Mouse (Mus musculus) liver, embryonic 14.5 days (tissue): ENCODE data around the gene Abl1. TPM values are rescaled to one million over a fixed set of nuclear protein-coding genes. Genes with fewer than 3 reads are reported as not detected.

ENCODE experiments used
- ATAC-seq: fragments of 200-750 bp; cut with Nextera tagmentation; 2 replicates; pipeline ENCODE4 v1.8.0; 2017; ENCODE audit warnings: moderate number of reproducible peaks, mild to moderate bottlenecking, moderate library complexity; ENCODE audit not compliant: insufficient read depth
- DNase-seq, 3 experiments: peaks; one replicate each; pipeline ENCODE4 v3.0.0-alpha.2; 2012 to 2013; ENCODE audit warnings: low read depth in 3 of 3, low spot score in 3 of 3
- H3K27ac ChIP-seq: fragments of 300-500 bp; sonication (generic); 2 replicates; pipeline ENCODE4 v1.5.1; 2014; ENCODE audit warnings: moderate library complexity, mild to moderate bottlenecking, control low read depth, inconsistent platforms
- H3K27me3 ChIP-seq: fragments of 300-500 bp; sonication (generic); 2 replicates; pipeline ENCODE4 v1.6.1; 2014; ENCODE audit warnings: mild to moderate bottlenecking, low read length, moderate library complexity; ENCODE audit not compliant: control insufficient read depth, insufficient read depth
- H3K36me3 ChIP-seq: fragments of 300-500 bp; sonication (generic); replicated peaks from 2 replicates; pipeline ENCODE4 v1.6.1; 2014; ENCODE audit warnings: low read depth; ENCODE audit not compliant: control insufficient read depth, insufficient read depth
- H3K4me1 ChIP-seq, 2 experiments: fragments of 200-500 bp in 1 of 2; fragments of 300-500 bp in 1 of 2; sonication (generic) in 1 of 2; replicated peaks; 2 replicates each; pipeline ENCODE4 v1.6.1; 2012 to 2014; ENCODE audit warnings: antibody characterized with exemption in 1 of 2, inconsistent platforms in 1 of 2, low read length in 1 of 2; ENCODE audit not compliant: control insufficient read depth in 2 of 2, insufficient read depth in 2 of 2
- H3K4me2 ChIP-seq: fragments of 300-500 bp; sonication (generic); 2 replicates; pipeline ENCODE4 v1.6.1; 2014; ENCODE audit warnings: low read depth, mild to moderate bottlenecking, control low read depth, moderate library complexity
- H3K4me3 ChIP-seq, 2 experiments: fragments of 200-500 bp in 1 of 2; fragments of 300-500 bp in 1 of 2; sonication (generic) in 1 of 2; 2 replicates each; pipeline ENCODE4 v1.5.1; 2012 to 2014; ENCODE audit warnings: low read depth in 2 of 2, low read length in 2 of 2, mild to moderate bottlenecking in 2 of 2, control low read depth in 1 of 2, inconsistent platforms in 1 of 2, moderate library complexity in 1 of 2; ENCODE audit not compliant: insufficient read depth in 1 of 2
- H3K9ac ChIP-seq: fragments of 300-500 bp; sonication (generic); replicated peaks from 2 replicates; pipeline ENCODE4 v1.6.1; 2014; ENCODE audit warnings: mild to moderate bottlenecking, control low read depth, moderate library complexity
- H3K9me3 ChIP-seq: fragments of 300-500 bp; sonication (generic); 2 replicates; pipeline ENCODE4 v1.6.1; 2016; ENCODE audit warnings: low read length, mixed read lengths; ENCODE audit not compliant: control insufficient read depth
- CTCF ChIP-seq: IDR thresholded peaks from 2 replicates; pipeline ENCODE4 v1.5.1; 2016; ENCODE audit warnings: antibody characterized with exemption, low read depth, control low read depth
- EP300 ChIP-seq: IDR thresholded peaks from 2 replicates; pipeline ENCODE4 v1.6.1; 2016; ENCODE audit warnings: antibody characterized with exemption, low read depth
- WGBS: fragments of 180-500 bp; shearing (Covaris S2); extraction: QIAGEN DNeasy Blood & Tissue Kit; methylation state at CpG from one replicate; pipeline ENCODE4 v1.1.7; 2014; ENCODE audit not compliant: insufficient replicate concordance; 5-methylcytosine and 5-hydroxymethylcytosine counted together
- polyA plus RNA-seq, 2 experiments: library from polyadenylated mRNA; depleted of rRNA in 1 of 2; stranded (reverse) in 1 of 2; unstranded in 1 of 2; fragments of >200 nt; fragmentation: Nextera tagmentation in 1 of 2; extraction: Ambion mirVana in 1 of 2; gene quantifications; 2 replicates each; pipeline versions ENCODE4 v1.2.1 to v1.2.3; 2012 to 2014

Abl1 gene
- polyA plus RNA-seq, 2 experiments, result 4.8 to 9.6 TPM

DNA sequence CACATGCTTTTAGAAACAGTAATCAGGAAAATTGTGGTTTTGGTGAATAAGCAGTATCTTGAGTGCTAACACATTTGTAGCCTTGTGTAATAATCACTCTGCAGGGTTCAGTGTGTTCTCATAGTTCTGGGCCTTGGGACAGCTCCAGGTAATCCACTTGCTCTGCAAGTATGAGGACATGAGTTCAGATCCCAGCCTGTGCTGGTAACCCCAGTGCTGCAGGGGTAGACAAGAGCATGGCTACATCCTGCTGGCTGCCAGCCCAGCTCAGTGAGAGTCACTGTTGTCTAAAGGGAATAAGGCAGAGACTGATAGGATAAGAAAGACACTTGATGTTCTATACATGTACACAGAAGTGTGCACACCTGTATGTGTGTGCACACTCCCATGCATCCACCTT, 17.7 kb downstream of the Abl1 start:
- no peaks in the 10 kb centered on the region for H3K27me3 ChIP-seq
- peaks cover 0 to 7% of the 10 kb centered on the region in 2 experiments; a peak in 3 of 4 replicates for H3K4me1 ChIP-seq
- TF ChIP-seq CTCF, result no peak
- TF ChIP-seq EP300, result no peak
- H3K4me2 ChIP-seq, result no peak overlapping the region
- no peaks in the 10 kb centered on the region for H3K9me3 ChIP-seq
- no peaks in the 10 kb centered on the region for H3K36me3 ChIP-seq
- no peak overlapping the region for H3K4me3 ChIP-seq
- H3K9ac ChIP-seq, result no peak overlapping the region
- no peak for ATAC-seq
- DNase-seq, result no peak
- no peak overlapping the region for H3K27ac ChIP-seq

DNA sequence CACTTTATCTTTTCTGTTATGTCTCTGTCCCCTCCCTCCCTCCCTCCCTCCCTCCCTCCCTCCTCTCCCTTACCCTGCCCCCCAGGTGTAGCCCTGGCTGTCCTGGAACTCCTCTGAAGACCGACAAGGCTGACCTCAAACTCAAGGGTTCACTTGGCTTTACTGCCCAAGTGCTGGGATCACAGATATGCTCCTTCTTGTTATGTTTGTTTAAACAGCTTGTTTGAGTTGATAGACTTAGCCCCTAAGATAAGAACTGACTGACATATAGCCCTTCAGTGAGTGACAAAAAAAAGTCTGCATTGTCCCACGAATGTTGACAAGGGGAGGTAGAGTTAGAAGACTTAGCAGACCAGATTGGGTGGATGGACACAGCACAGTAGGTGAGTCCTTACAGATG, 18.4 kb downstream of the Abl1 start:
- no peak for DNase-seq
- H3K9ac ChIP-seq, result no peak overlapping the region
- no peaks in the 10 kb centered on the region for H3K36me3 ChIP-seq
- TF ChIP-seq EP300 (no peak), CTCF (no peak)
- H3K9me3 ChIP-seq, result no peaks in the 10 kb centered on the region
- no peak overlapping the region for H3K4me3 ChIP-seq
- H3K27ac ChIP-seq, result no peak overlapping the region
- H3K4me1 ChIP-seq, result peaks cover 0 to 7% of the 10 kb centered on the region in 2 experiments; a peak in 3 of 4 replicates
- H3K27me3 ChIP-seq, result no peaks in the 10 kb centered on the region
- no peak overlapping the region for H3K4me2 ChIP-seq
- WGBS, result 12% methylated on average over 2 of the region's 2 CpGs
- ATAC-seq, result no peak

DNA sequence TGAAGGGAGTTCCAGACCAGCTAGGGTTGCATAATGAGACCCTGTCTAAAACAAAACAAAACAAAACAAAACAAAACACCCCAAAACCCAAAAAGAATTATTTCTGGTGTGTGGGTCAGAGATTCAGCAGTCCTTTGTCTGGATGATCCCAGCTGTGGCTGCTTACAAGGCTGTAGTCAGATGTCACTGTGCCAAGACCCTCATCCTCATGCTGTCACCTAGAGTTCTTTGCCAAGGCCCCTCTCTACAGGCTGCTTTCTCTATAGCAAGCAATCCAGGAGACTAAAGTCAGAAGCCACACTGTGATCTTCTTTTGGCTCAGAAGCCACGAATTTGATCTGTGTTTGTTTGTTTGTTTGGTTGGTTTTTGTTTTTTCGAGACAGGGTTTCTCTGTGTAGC, 24.5 kb downstream of the Abl1 start:
- Histone ChIP-seq H3K4me3 (no peak overlapping the region), H3K4me1 (no peaks in the 10 kb centered on the region), H3K27ac (no peak overlapping the region), H3K4me2 (no peak overlapping the region), H3K9me3 (no peaks in the 10 kb centered on the region), H3K36me3 (no peaks in the 10 kb centered on the region), H3K27me3 (no peaks in the 10 kb centered on the region), H3K9ac (no peak overlapping the region)
- TF ChIP-seq CTCF (no peak), EP300 (no peak)
- WGBS, result 61% methylated on average over 2 of the region's 2 CpGs
- ATAC-seq (no peak), DNase-seq (no peak)

DNA sequence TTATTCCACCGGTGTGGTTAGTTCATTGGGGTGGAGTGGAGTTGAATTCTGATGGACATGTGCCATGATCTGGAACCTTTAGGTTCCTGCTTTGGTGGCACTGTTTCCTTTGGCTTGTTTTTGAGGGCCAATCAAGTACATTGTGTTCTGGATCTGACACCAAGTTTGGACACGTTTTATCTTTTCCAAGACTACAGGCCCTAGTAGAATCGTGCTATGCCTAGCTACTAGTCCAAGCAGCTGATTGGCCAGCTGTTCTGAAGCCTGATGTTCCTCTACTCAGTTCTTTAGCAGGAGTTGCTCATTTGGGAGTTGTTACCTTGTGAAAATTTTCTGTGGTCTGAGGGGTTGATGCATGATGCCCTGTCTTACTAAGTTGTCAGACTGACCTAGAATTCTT, 25.6 kb downstream of the Abl1 start:
- no peaks in the 10 kb centered on the region for H3K27me3 ChIP-seq
- H3K9me3 ChIP-seq, result no peaks in the 10 kb centered on the region
- H3K4me3 ChIP-seq, result no peak overlapping the region
- ATAC-seq (no peak), DNase-seq (no peak)
- no peak overlapping the region for H3K4me2 ChIP-seq
- WGBS, result 67% methylated on average over 3 of the region's 3 CpGs
- no peaks in the 10 kb centered on the region for H3K36me3 ChIP-seq
- no peak overlapping the region for H3K27ac ChIP-seq
- H3K4me1 ChIP-seq, result no peaks in the 10 kb centered on the region
- TF ChIP-seq CTCF, result no peak
- TF ChIP-seq EP300, result no peak
- no peak overlapping the region for H3K9ac ChIP-seq

DNA sequence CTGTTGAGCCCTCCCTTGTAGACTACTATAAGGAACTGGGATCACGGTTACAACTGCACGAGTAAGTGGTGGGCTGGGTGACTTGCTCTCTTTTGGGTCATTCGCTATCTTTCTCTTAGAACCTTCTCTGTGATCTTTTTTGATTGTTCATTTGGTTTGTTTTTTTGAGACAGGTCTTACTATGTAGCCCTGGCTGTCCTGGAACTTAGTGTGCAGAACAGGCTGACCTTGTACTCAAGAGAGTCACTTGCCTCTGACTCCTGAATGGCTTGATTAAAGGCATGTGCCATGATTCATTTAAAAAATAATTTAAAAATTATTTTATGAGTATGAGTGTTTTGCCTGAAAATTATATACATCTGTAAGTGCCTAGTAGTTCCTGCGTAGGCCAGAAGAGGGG, 26.6 kb downstream of the Abl1 start:
- ATAC-seq (no peak), DNase-seq (no peak)
- TF ChIP-seq EP300, result no peak
- no peak for TF ChIP-seq CTCF
- 83% methylated on average over 4 of the region's 4 CpGs for WGBS
- no peak overlapping the region for H3K27ac ChIP-seq
- H3K4me3 ChIP-seq, result no peak overlapping the region
- H3K4me2 ChIP-seq, result no peak overlapping the region
- no peaks in the 10 kb centered on the region for H3K9me3 ChIP-seq
- H3K36me3 ChIP-seq, result no peaks in the 10 kb centered on the region
- peaks cover 0 to 4% of the 10 kb centered on the region in 2 experiments; a peak in 2 of 4 replicates for H3K4me1 ChIP-seq
- H3K27me3 ChIP-seq, result no peaks in the 10 kb centered on the region
- no peak overlapping the region for H3K9ac ChIP-seq
